In genomic region chr19:3562298-3562697, GRCm38 (mm10) we compare ENCODE assay signal across 18 mouse cellular contexts.
"Had no signal": no experiment of that assay in that cellular context is flagged by ENCODE, and none has a peak within 500 bp of the region (broad histone marks: within the 10 kb centered on the region; RNA-seq: fewer than 3 reads in every experiment).

No protein-coding gene starts in this region.

- H3K4me3 ChIP-seq: limb, embryonic 10.5 days; limb, embryonic 13.5 days; liver, embryonic 13.5 days; midbrain, embryonic 12.5 days; myocyte; neural tube, embryonic 13.5 days; stomach, embryonic 15.5 days had no signal

- H3K9ac ChIP-seq: limb, embryonic 13.5 days; liver, embryonic 13.5 days; lung, embryonic 14.5 days; midbrain, embryonic 12.5 days; neural tube, embryonic 13.5 days; stomach, embryonic 15.5 days had no signal

- H3K27me3 ChIP-seq: limb, embryonic 13.5 days; liver, embryonic 13.5 days; megakaryocyte, embryonic 14.5 days; midbrain, embryonic 12.5 days; neural tube, embryonic 13.5 days; stomach, embryonic 15.5 days had no signal

- ATAC-seq: intestine, embryonic 16.5 days; midbrain, embryonic 16.5 days had no signal

- DNase-seq: kidney, adult 18-20 months; kidney, adult 9 months; kidney, postnatal 36 days; liver, embryonic 13.5 days; retina, postnatal 1 day; right cerebral cortex, postnatal 25 days; spleen, adult 18-20 months; thymus, postnatal 25 days had no signal

- H3K27ac ChIP-seq: limb, embryonic 10.5 days; limb, embryonic 13.5 days; liver, embryonic 13.5 days; midbrain, embryonic 12.5 days; neural tube, embryonic 13.5 days; stomach, embryonic 15.5 days had no signal

- H3K9me3 ChIP-seq: liver, embryonic 13.5 days; megakaryocyte, embryonic 14.5 days; neural tube, embryonic 13.5 days; stomach, embryonic 15.5 days had no signal

- H3K36me3 ChIP-seq: neural tube, embryonic 13.5 days; stomach, embryonic 15.5 days had no signal

- H3K4me2 ChIP-seq: limb, embryonic 13.5 days; liver, embryonic 13.5 days; lung, embryonic 14.5 days; midbrain, embryonic 12.5 days; neural tube, embryonic 13.5 days; stomach, embryonic 15.5 days had no signal

- H3K4me1 ChIP-seq: limb, embryonic 10.5 days; midbrain, embryonic 12.5 days; neural tube, embryonic 13.5 days; stomach, embryonic 15.5 days had no signal
